Mouse (Mus musculus) forebrain, embryonic 11.5 days (tissue): ENCODE data around the gene Cldn10. TPM values are rescaled to one million over a fixed set of nuclear protein-coding genes. Genes with fewer than 3 reads are reported as not detected.

Experiments
- polyA plus RNA-seq: library from polyadenylated mRNA; unstranded; fragments of >200 nt; fragmentation: Nextera tagmentation; extraction: Ambion mirVana; gene quantifications from 2 replicates; pipeline ENCODE4 v1.2.1, GENCODE M21; 2014

Gene Cldn10
- polyA plus RNA-seq, 1 experiment from 2014 or later, result 0.84 TPM

Other genes starting within 250 kb of the Cldn10 start
- gene Abcc4, start 81.7 kb upstream of the Cldn10 start, polyA plus RNA-seq, result 3.3 and 4.0 TPM in 2 replicates
- gene Dzip1, start 137.6 kb downstream of the Cldn10 start, polyA plus RNA-seq, result 27.5 and 28.5 TPM in 2 replicates
- gene Dnajc3, start 150.1 kb downstream of the Cldn10 start, polyA plus RNA-seq, result 25.9 and 27.8 TPM in 2 replicates